Mouse (Mus musculus): ENCODE measurements around the gene Epb41l2.

DNA sequence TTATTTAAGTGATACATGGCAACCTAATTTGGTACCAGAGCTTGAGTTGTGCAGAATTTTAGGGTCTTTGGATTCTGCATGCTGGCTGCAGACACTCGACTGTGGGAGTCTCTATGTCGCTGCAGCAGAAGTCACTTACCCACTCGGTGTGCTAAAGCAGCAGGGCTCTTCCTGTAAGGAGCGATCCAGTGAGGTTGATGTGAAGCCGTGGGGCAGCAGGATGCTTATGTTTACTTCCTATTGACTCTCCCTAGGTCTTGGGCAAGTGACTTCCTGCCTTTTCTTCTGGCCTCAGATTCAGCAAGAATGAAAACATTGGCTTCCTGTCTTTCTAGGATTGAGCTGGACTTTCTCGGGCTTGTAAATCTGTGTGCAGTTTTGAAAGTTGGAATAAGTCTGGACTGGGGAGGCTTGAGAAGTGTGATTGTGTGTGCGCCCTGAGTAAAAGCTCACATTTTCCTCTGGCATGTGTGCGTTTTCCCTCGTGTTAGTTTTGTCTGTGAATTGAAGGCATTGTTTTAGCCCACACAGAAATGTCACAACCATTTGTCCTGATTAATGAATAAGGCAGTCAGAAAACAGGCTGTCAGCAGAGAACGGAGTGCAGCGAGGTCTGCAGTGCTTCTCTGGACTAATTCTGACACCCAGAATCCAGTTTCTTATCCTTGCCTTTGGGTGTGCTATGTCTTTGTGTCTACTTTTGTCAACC is 89.9 kb downstream of the Epb41l2 start:
- TF ChIP-seq CTCF (IDR thresholded peaks at IDR 0.05; ENCODE audit: control insufficient read depth, insufficient read depth, insufficient read length) (no peak), MYOD1 (IDR thresholded peaks at IDR 0.05; ENCODE audit: control insufficient read depth, insufficient read length, low read depth) (no peak), MAX (IDR thresholded peaks at IDR 0.05) (no peak), USF1 (IDR thresholded peaks at IDR 0.05; ENCODE audit: low read depth) (no peak), CEBPB (IDR thresholded peaks at IDR 0.05; ENCODE audit: low read depth) (no peak), FOSL1 (IDR thresholded peaks at IDR 0.05; ENCODE audit: insufficient read depth, low read length, poor library complexity, severe bottlenecking) (no peak)

Measured in C2C12 (cell line).